In genomic region chr11:76588032-76588431, GRCm38 (mm10) we compare ENCODE assay signal across 9 mouse cellular contexts. TPM values are rescaled to one million over a fixed set of nuclear protein-coding genes. Genes with fewer than 3 reads are reported as not detected.
A peak's percentile ranks its signal among the peaks of the same experiment; 100 is the strongest.
DNase-seq lines count a peak whose midpoint lies in the region.
"Had no signal": no experiment of that assay in that cellular context is flagged by ENCODE, and none has a peak within 500 bp of the region (broad histone marks: within the 10 kb centered on the region; RNA-seq: fewer than 3 reads in every experiment).

No protein-coding gene starts in this region.

- DNase-seq in layer of hippocampus, adult 11-12 months (ENCODE audit: low spot score): peak; percentile 22
- no peak for DNase-seq in layer of hippocampus, adult 9-10 months (ENCODE audit: low spot score)
- DNase-seq in c-Kit-positive CD71-negative TER-119-negative erythroid progenitor cells, embryonic 14.5 days (ENCODE audit: low read depth): peak; percentile 57
- DNase-seq in lung, postnatal 25 days (ENCODE audit: low spot score): peak; percentile 43
- peak; percentile 51 for DNase-seq in thymus, postnatal 0 days (ENCODE audit: low spot score)
- no peak for DNase-seq in left cerebral cortex, postnatal 10 days (ENCODE audit: extremely low spot score in 1 of 2, low spot score in 2 of 2)
- no peak for DNase-seq in urinary bladder, postnatal 10 days (ENCODE audit: low spot score)
- DNase-seq in urinary bladder, postnatal 25 days (ENCODE audit: low spot score): no peak
- DNase-seq: cerebellum, postnatal 14 days had no signal

- intact Hi-C loops in left cerebral cortex, postnatal 10 days (cut with DNase I): no loop called here

RNA-seq across cellular contexts. Expression of gene Abr, which starts 34.1 kb away (rescaled TPM):
- polyA plus RNA-seq in thymus, postnatal 0 days (2015; fragmentation: Nextera tagmentation; extraction: Ambion mirVana): 21.7 and 23.9 TPM in 2 replicates
- total RNA-seq in left cerebral cortex, postnatal 10 days (2021): 100 to 1,000 TPM; 322 to 328 TPM

Comparison
In these comparisons a context has a peak if more than half of its experiments do, and no peak if none do; other contexts are left out.
1. DNase-seq: peak in layer of hippocampus, adult 11-12 months (single experiment), c-Kit-positive CD71-negative TER-119-negative erythroid progenitor cells, embryonic 14.5 days (single experiment), lung, postnatal 25 days (single experiment) and thymus, postnatal 0 days (single experiment); none in layer of hippocampus, adult 9-10 months (single experiment), left cerebral cortex, postnatal 10 days (0 of 2), urinary bladder, postnatal 10 days (single experiment) and urinary bladder, postnatal 25 days (single experiment).